In genomic region chr15:84120612-84121011, GRCm38 (mm10) we compare ENCODE assay signal across 11 mouse cellular contexts. TPM values are rescaled to one million over a fixed set of nuclear protein-coding genes. Genes with fewer than 3 reads are reported as not detected.
A peak's percentile ranks its signal among the peaks of the same experiment; 100 is the strongest.
DNase-seq lines count a peak whose midpoint lies in the region; ATAC-seq and TF ChIP-seq lines count a peak whose summit lies in the region.
"Had no signal": no experiment of that assay in that cellular context is flagged by ENCODE, and none has a peak within 500 bp of the region (broad histone marks: within the 10 kb centered on the region; RNA-seq: fewer than 3 reads in every experiment).

No protein-coding gene starts in this region.

- peak; percentile 8 for DNase-seq in kidney, adult 9 months
- DNase-seq in A20 (ENCODE audit: low read depth, low spot score): peak; percentile 50
- DNase-seq in embryonic facial prominence, embryonic 11.5 days (ENCODE audit: low spot score): peak; percentile 52
- no peak for DNase-seq in c-Kit-positive CD71-positive TER-119-positive erythroid progenitor cells, embryonic 14.5 days (ENCODE audit: low spot score)
- no peak for DNase-seq in left cerebral cortex, postnatal 25 days (ENCODE audit: low spot score in 2 of 2)
- DNase-seq in thymus, adult 2 months: no peak

- TF ChIP-seq EP300 in ES-Bruce4 (IDR thresholded peaks at IDR 0.05; ENCODE audit: insufficient read depth, low read depth, low read length): no peak

- ATAC-seq in kidney, embryonic 14.5 days (ENCODE audit: low FRiP score, low TSS enrichment): no peak
- ATAC-seq in embryonic facial prominence, embryonic 11.5 days (replicated peaks; ENCODE audit: insufficient number of reproducible peaks, low FRiP score, low TSS enrichment, low read depth): no peak

- H3K4me2 ChIP-seq in kidney, embryonic 14.5 days (replicated peaks; ENCODE audit: low read depth, low read length): no peak overlapping the region
- H3K4me2 ChIP-seq in embryonic facial prominence, embryonic 11.5 days (ENCODE audit: low read depth, low read length): no peak overlapping the region
- H3K4me2 ChIP-seq: embryonic facial prominence, embryonic 13.5 days; neural tube, embryonic 12.5 days had no signal

- WGBS in kidney, embryonic 14.5 days: 31% methylated on average over 6 of the region's 6 CpGs
- WGBS in embryonic facial prominence, embryonic 11.5 days: 20% methylated on average over 6 of the region's 6 CpGs
- 21% methylated on average over 6 of the region's 6 CpGs for WGBS in thymus, adult 2 months

- H3K27me3 ChIP-seq in kidney, embryonic 14.5 days (ENCODE audit: control insufficient read depth, insufficient read depth, low read length): no peaks in the 10 kb centered on the region
- H3K27me3 ChIP-seq in ES-Bruce4 (ENCODE audit: control insufficient read depth, insufficient read depth, low read length, poor library complexity, severe bottlenecking): no peaks in the 10 kb centered on the region
- no peaks in the 10 kb centered on the region for H3K27me3 ChIP-seq in embryonic facial prominence, embryonic 11.5 days (ENCODE audit: control insufficient read depth, insufficient read depth, low read length)
- no peaks in the 10 kb centered on the region for H3K27me3 ChIP-seq in thymus, adult 2 months (ENCODE audit: control insufficient read depth, insufficient read depth, low read length)
- H3K27me3 ChIP-seq: embryonic facial prominence, embryonic 13.5 days; neural tube, embryonic 12.5 days had no signal

- H3K27ac ChIP-seq in kidney, embryonic 14.5 days (ENCODE audit: low read depth, low read length): no peak overlapping the region
- no peak overlapping the region for H3K27ac ChIP-seq in ES-Bruce4 (ENCODE audit: insufficient read depth, low read length)
- no peak overlapping the region for H3K27ac ChIP-seq in embryonic facial prominence, embryonic 11.5 days (replicated peaks; ENCODE audit: low read depth, low read length)
- no peak overlapping the region for H3K27ac ChIP-seq in thymus, adult 2 months (ENCODE audit: control insufficient read depth, insufficient read depth, low read length)
- H3K27ac ChIP-seq: embryonic facial prominence, embryonic 13.5 days; neural tube, embryonic 12.5 days had no signal

- H3K36me3 ChIP-seq in kidney, embryonic 14.5 days (ENCODE audit: control insufficient read depth, insufficient read depth, low read length): no peaks in the 10 kb centered on the region
- no peaks in the 10 kb centered on the region for H3K36me3 ChIP-seq in ES-Bruce4 (ENCODE audit: control insufficient read depth, insufficient read depth, low read length, poor library complexity, severe bottlenecking)
- H3K36me3 ChIP-seq in embryonic facial prominence, embryonic 11.5 days (replicated peaks; ENCODE audit: control insufficient read depth, insufficient read depth, low read depth, low read length): no peaks in the 10 kb centered on the region
- no peaks in the 10 kb centered on the region for H3K36me3 ChIP-seq in thymus, adult 2 months (ENCODE audit: control insufficient read depth, insufficient read depth, low read length)
- H3K36me3 ChIP-seq: embryonic facial prominence, embryonic 13.5 days; neural tube, embryonic 12.5 days had no signal

- TF ChIP-seq POLR2A in ES-Bruce4 (IDR thresholded peaks at IDR 0.05; ENCODE audit: insufficient read depth, low read length): no peak
- no peak for TF ChIP-seq POLR2A in thymus, adult 2 months (IDR thresholded peaks at IDR 0.05; ENCODE audit: control insufficient read depth, extremely low read depth, insufficient read depth, low read length, poor library complexity)

- H3K9ac ChIP-seq in kidney, embryonic 14.5 days (ENCODE audit: low read depth, low read length): no peak overlapping the region
- H3K9ac ChIP-seq in ES-Bruce4 (ENCODE audit: low read depth, poor library complexity, severe bottlenecking): no peak overlapping the region
- H3K9ac ChIP-seq in embryonic facial prominence, embryonic 11.5 days (replicated peaks; ENCODE audit: low read length): no peak overlapping the region
- H3K9ac ChIP-seq: embryonic facial prominence, embryonic 13.5 days; neural tube, embryonic 12.5 days had no signal

- peak; percentile 95 for TF ChIP-seq CTCF in ES-Bruce4 (IDR thresholded peaks at IDR 0.05; ENCODE audit: low read depth, low read length)
- no peak for TF ChIP-seq CTCF in thymus, adult 2 months (IDR thresholded peaks at IDR 0.05; ENCODE audit: borderline replicate concordance, control insufficient read depth, extremely low read depth, insufficient read depth, low read length, poor library complexity)

- no peaks in the 10 kb centered on the region for H3K9me3 ChIP-seq in kidney, embryonic 14.5 days (ENCODE audit: control insufficient read depth, low read length)
- no peaks in the 10 kb centered on the region for H3K9me3 ChIP-seq in ES-Bruce4 (replicated peaks; ENCODE audit: control insufficient read depth, insufficient read depth, low read length, poor library complexity, severe bottlenecking)
- H3K9me3 ChIP-seq in embryonic facial prominence, embryonic 11.5 days (replicated peaks; ENCODE audit: control insufficient read depth, low read length): no peaks in the 10 kb centered on the region
- H3K9me3 ChIP-seq: neural tube, embryonic 12.5 days had no signal

- intact Hi-C loops in left cerebral cortex, postnatal 25 days (cut with DNase I): loop anchor here (5.0 kb wide), 1 partner anchor 47 kb away; the partner anchor contains the start of gene Pnpla3

- no peaks in the 10 kb centered on the region for H3K4me1 ChIP-seq in kidney, embryonic 14.5 days (ENCODE audit: control insufficient read depth, insufficient read depth, low read length)
- H3K4me1 ChIP-seq in ES-Bruce4 (ENCODE audit: control insufficient read depth, insufficient read depth, low read length): no peaks in the 10 kb centered on the region
- no peaks in the 10 kb centered on the region for H3K4me1 ChIP-seq in embryonic facial prominence, embryonic 11.5 days (ENCODE audit: control insufficient read depth, insufficient read depth, low read length)
- H3K4me1 ChIP-seq in thymus, adult 2 months (replicated peaks; ENCODE audit: control insufficient read depth, insufficient read depth, low read length): no peaks in the 10 kb centered on the region
- H3K4me1 ChIP-seq: embryonic facial prominence, embryonic 13.5 days; neural tube, embryonic 12.5 days had no signal

- no peak overlapping the region for H3K4me3 ChIP-seq in kidney, embryonic 14.5 days (ENCODE audit: low read length)
- H3K4me3 ChIP-seq in ES-Bruce4 (ENCODE audit: low read depth, low read length): no peak overlapping the region
- H3K4me3 ChIP-seq in embryonic facial prominence, embryonic 11.5 days (ENCODE audit: low read depth, low read length): no peak overlapping the region
- H3K4me3 ChIP-seq in thymus, adult 2 months (ENCODE audit: control insufficient read depth, insufficient read depth, low read length): no peak overlapping the region
- H3K4me3 ChIP-seq: embryonic facial prominence, embryonic 13.5 days; neural tube, embryonic 12.5 days had no signal

RNA-seq across cellular contexts. Expression of gene Pnpla5, which starts 2.4 kb away (rescaled TPM):
- not detected in 2 replicates for polyA plus RNA-seq in kidney, embryonic 14.5 days (2014; fragmentation: Nextera tagmentation; extraction: Ambion mirVana)
- not detected in 2 replicates for polyA plus RNA-seq in ES-Bruce4 (2011; ENCODE audit: insufficient read depth, insufficient read length, low read depth, missing spikeins)
- not detected in 2 replicates for polyA plus RNA-seq in embryonic facial prominence, embryonic 11.5 days (2014; fragmentation: Nextera tagmentation; extraction: Ambion mirVana)
- not detected for total RNA-seq in left cerebral cortex, postnatal 25 days (2021)
- 0.08 and 0.13 TPM in 2 replicates for polyA plus RNA-seq in thymus, adult 2 months (2012; rRNA removed)
- polyA plus RNA-seq: embryonic facial prominence, embryonic 13.5 days; neural tube, embryonic 12.5 days had no signal

RNA-seq across cellular contexts. Expression of gene Sult4a1, which starts 15.1 kb away (rescaled TPM):
- polyA plus RNA-seq in kidney, embryonic 14.5 days (2014; fragmentation: Nextera tagmentation; extraction: Ambion mirVana): 0.10 and 0.28 TPM in 2 replicates
- polyA plus RNA-seq in ES-Bruce4 (2011; ENCODE audit: insufficient read depth, insufficient read length, low read depth, missing spikeins): 16.2 and 17.6 TPM in 2 replicates
- polyA plus RNA-seq in embryonic facial prominence, embryonic 11.5 days (2014; fragmentation: Nextera tagmentation; extraction: Ambion mirVana): 5.7 and 7.4 TPM in 2 replicates
- 100 to 1,000 TPM; 423 to 434 TPM for total RNA-seq in left cerebral cortex, postnatal 25 days (2021)
- 0.11 and 0.22 TPM in 2 replicates for polyA plus RNA-seq in thymus, adult 2 months (2012; rRNA removed)

RNA-seq across cellular contexts. Expression of gene Pnpla3, which starts 47.0 kb away (rescaled TPM):
- 0.14 and 0.49 TPM in 2 replicates for polyA plus RNA-seq in kidney, embryonic 14.5 days (2014; fragmentation: Nextera tagmentation; extraction: Ambion mirVana)
- 0.61 and 0.68 TPM in 2 replicates for polyA plus RNA-seq in ES-Bruce4 (2011; ENCODE audit: insufficient read depth, insufficient read length, low read depth, missing spikeins)
- polyA plus RNA-seq in embryonic facial prominence, embryonic 11.5 days (2014; fragmentation: Nextera tagmentation; extraction: Ambion mirVana): 0.79 and 0.91 TPM in 2 replicates
- total RNA-seq in left cerebral cortex, postnatal 25 days (2021): 10 to 100 TPM; 10.1 to 10.3 TPM
- polyA plus RNA-seq in thymus, adult 2 months (2012; rRNA removed): 35.3 and 39.4 TPM in 2 replicates

RNA-seq across cellular contexts. Expression of gene Efcab6, which starts 55.4 kb away (rescaled TPM):
- polyA plus RNA-seq in kidney, embryonic 14.5 days (2014; fragmentation: Nextera tagmentation; extraction: Ambion mirVana): not detected in 2 replicates
- polyA plus RNA-seq in ES-Bruce4 (2011; ENCODE audit: insufficient read depth, insufficient read length, low read depth, missing spikeins): 1.1 TPM in 1 of 2 replicates, not detected in the other
- polyA plus RNA-seq in embryonic facial prominence, embryonic 11.5 days (2014; fragmentation: Nextera tagmentation; extraction: Ambion mirVana): 0.14 and 0.20 TPM in 2 replicates
- 10 to 100 TPM; 16.4 to 17.2 TPM for total RNA-seq in left cerebral cortex, postnatal 25 days (2021)
- polyA plus RNA-seq in thymus, adult 2 months (2012; rRNA removed): 0.09 and 0.13 TPM in 2 replicates
- polyA plus RNA-seq: large intestine, adult 2 months had no signal

Comparison
In these comparisons a context has a peak if more than half of its experiments do, and no peak if none do; other contexts are left out.
1. DNase-seq: peak in kidney, adult 9 months (single experiment), A20 (single experiment) and embryonic facial prominence, embryonic 11.5 days (single experiment); none in c-Kit-positive CD71-positive TER-119-positive erythroid progenitor cells, embryonic 14.5 days (single experiment), left cerebral cortex, postnatal 25 days (0 of 2) and thymus, adult 2 months (single experiment).
2. RNA of gene Pnpla3, which starts 47.0 kb away (polyA plus RNA-seq): 35.3 to 39.4 TPM in thymus, adult 2 months; 0.79 to 0.91 TPM in embryonic facial prominence, embryonic 11.5 days, 0.61 to 0.68 TPM in ES-Bruce4 and 0.14 to 0.49 TPM in kidney, embryonic 14.5 days; every median in the first group is over 10 times any median in the second.